Mouse (Mus musculus) splenic B cell, adult 2 months (primary cell): ENCODE data around the gene Cyb561.

Experiments used
- DNase-seq: peaks from one replicate; pipeline ENCODE4 v3.0.0-alpha.2; 2011; ENCODE audit warnings: low read depth, low spot score
- H3K27me3 ChIP-seq: 2 replicates; pipeline ENCODE4 v1.6.1; 2012; ENCODE audit warnings: mild to moderate bottlenecking, low read length, moderate library complexity, mixed read lengths; ENCODE audit not compliant: control insufficient read depth, poor library complexity, insufficient read depth, severe bottlenecking
- H3K36me3 ChIP-seq: 2 replicates; pipeline ENCODE4 v1.6.1; 2012; ENCODE audit warnings: mild to moderate bottlenecking, low read length, moderate library complexity, mixed read lengths; ENCODE audit not compliant: control insufficient read depth, poor library complexity, insufficient read depth, severe bottlenecking

The Cyb561 gene

DNA sequence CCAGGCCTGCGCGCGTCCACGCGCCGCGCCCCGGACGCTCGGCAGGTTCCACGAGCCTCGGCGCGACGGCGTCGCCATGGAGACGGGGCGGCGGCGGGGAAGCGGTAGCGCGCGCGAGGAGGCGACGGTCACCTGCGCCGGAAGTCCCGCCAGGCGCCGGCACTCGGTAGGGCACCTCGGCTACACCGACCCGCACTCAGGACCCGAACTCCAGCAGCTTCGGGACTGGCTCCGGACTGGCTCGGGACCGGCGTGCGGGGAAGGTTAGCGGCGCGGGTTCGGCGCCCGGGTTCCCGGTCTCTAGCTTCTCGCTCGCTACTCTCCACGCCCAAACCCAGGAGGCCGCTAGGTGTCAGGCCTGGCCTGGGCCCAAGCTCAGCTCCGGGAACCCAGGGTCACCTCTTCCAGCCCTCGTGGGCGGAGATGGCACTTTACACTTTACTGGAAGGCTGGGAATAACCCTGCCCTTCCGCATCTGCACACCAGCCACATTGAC, 9.0 kb downstream of the Cyb561 start:
- Histone ChIP-seq H3K36me3 (no peaks in the 10 kb centered on the region), H3K27me3 (no peaks in the 10 kb centered on the region)

DNA sequence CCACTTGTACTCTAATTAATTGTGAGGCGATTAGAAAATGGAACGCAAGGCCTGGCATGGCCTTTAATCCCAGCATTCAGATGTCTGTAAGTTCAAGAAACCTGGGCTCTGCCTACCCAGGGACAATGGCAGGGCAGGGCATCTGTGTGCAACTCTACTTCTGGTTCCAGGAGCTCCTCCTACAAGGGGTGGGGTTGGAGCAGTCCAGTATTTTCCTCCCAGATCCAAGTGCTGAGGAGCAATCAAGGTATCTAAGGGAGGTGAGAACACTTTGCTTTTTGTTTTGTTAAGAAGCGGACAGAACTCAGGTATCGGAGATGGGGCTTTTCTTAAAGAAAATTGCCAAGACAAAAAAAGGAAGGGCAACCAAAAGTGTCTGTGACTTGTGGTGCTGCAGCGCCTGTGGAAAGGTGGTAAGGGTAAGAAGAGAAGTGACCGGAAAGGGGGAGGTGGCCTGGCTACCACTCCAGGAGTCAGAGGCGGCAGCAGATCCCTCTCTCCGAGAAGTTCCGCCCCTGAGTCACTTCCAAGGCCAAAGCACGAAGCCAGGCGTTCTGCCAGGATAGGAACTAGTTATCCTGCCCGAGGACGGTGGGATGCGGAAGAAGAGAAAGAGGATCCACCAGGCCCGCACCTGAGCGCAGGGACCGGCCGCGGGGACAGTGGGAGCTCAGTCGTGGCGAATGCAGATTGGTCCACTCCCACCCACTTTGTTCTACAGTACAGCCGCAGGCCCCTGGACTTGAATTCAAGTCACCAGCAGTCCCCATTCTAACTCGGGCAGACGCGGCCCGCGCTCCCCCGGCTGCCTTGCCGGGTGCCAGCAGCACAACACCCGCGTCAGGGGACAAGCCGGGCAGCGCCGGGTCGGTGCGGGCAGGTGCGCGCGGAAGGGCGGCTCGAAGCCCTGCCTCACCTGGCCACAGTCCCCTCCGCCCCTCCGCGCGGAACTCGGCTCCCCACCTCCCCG, 9.7 kb downstream of the Cyb561 start:
- no peaks in the 10 kb centered on the region for H3K27me3 ChIP-seq
- DNase-seq: no peak
- no peaks in the 10 kb centered on the region for H3K36me3 ChIP-seq

More for the DNA sequence above, 9.0 kb downstream of the Cyb561 start:
- peak; percentile 50 for DNase-seq

DNA sequence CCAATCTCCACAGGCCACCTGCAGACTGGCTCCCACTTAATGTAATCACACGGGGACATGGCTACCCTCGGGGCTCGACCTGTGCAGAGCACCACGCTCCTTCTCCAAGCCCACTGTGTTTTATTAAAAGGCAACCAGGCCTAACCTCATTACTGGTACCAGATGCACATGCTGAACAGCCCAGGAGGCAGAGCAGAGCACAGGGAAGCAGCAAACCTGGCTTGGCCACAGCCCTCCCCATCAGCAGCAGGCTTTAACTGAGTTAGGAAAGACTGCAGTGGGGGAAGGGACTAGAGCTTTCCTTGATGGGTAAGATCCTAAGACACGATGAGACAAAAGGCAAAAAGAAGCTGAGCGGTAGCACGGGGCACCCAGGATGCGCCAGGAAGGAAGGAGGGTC, 11.2 kb downstream of the Cyb561 start:
- Histone ChIP-seq H3K27me3 (no peaks in the 10 kb centered on the region), H3K36me3 (no peaks in the 10 kb centered on the region)
- DNase-seq: no peak

DNA sequence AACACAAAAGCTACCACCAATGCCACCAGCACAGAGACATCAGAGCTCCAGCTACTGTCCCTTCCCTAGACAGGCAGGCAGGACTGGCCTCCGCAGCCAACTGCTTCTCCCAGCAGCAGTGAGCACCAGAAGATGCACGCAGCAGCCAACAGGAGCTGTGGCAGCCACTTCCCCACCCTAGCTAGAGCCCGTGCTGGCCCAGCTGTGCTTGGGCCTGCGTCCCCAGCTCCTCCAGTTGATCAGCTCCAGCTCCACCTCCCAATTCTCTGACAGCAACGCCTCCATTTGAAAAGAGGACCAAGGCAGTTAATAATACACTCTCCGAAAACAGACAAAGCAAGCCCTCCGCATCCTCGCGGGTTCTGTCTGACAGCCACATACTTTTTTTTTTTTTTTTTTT, 14.4 kb downstream of the Cyb561 start:
- Histone ChIP-seq H3K36me3 (no peaks in the 10 kb centered on the region), H3K27me3 (no peaks in the 10 kb centered on the region)
- DNase-seq: no peak

DNA sequence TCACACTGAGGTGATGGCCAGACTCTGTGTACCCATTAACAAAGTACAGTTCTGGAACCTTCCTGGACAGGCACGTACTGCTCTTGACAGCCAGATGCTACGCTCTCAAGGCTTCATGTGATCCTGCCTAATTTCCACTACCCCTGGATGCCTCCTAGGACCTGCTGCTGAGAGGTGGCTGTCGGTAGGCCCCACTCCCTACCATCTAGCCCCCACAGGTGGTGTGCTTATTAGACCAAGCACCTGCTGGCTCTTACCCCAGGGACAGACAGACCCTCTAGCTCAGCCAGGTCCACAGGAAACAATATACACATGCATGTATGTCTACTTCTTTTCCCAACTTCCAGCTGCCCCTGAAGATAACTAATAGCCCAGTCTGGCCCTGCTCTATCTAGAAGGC, 16.2 kb downstream of the Cyb561 start:
- H3K27me3 ChIP-seq: no peaks in the 10 kb centered on the region
- DNase-seq: no peak
- H3K36me3 ChIP-seq: no peaks in the 10 kb centered on the region

DNA sequence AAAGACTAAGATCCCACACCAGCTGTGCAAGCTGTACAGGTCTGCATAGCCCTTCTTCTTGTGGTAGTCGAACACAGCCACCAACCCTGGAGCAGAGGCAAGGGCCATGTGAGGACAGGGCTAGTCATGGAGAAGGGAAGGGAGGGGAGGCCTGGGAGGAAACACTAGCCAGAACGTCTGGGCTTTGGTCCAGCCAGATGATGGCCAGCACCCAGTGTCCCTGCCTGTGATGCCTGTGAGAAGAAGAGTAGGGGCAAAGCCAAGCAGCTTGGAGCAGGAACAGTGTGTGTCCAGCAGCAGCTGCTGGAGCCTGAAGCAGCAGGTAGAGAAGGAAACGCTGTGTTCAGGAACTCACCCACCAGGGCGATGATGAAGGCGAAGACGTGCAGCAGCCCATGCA, 16.9 kb downstream of the Cyb561 start:
- DNase-seq: no peak
- Histone ChIP-seq H3K36me3 (no peaks in the 10 kb centered on the region), H3K27me3 (no peaks in the 10 kb centered on the region)

DNA sequence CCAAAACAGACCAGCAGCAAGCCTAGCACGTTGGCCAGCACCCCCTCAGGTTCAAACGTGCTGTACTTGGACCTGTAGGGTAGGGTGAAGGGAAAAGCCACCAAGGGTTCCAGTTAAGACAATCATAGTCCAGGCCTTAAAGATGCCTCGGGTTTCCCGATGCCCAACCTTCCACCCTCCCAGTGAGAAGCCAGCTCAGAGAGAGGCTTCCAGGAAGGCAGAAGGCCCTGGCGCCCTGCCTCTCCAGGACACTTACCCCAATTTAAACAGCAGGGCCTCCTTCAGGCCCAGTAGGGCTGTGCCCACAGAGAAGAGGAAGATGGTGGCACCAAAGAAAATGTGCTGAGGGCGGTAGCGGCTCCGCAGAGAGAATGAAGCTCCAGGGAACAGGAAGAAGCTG, 17.6 kb downstream of the Cyb561 start:
- DNase-seq: no peak
- no peaks in the 10 kb centered on the region for H3K27me3 ChIP-seq
- H3K36me3 ChIP-seq: no peaks in the 10 kb centered on the region

DNA sequence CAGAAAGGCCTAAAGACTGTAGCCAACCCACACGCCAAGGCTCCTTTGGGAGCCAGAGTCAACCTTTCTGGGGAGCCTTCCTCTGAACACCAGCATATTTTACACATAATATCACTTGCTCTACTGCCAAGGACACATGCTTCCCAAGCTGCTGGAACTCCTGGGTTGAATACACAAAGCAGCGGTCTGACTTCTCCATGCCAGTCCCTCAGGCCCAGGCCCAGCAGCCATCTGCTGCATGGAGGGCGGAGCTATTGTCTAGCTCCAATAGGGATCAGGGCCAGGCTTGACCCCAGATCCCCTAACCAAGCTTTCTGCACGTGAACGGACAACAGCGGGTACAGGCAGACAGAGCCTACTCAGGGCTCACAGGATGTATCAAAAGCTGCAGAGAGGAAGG, 18.3 kb downstream of the Cyb561 start:
- Histone ChIP-seq H3K36me3 (no peaks in the 10 kb centered on the region), H3K27me3 (no peaks in the 10 kb centered on the region)
- DNase-seq: no peak

DNA sequence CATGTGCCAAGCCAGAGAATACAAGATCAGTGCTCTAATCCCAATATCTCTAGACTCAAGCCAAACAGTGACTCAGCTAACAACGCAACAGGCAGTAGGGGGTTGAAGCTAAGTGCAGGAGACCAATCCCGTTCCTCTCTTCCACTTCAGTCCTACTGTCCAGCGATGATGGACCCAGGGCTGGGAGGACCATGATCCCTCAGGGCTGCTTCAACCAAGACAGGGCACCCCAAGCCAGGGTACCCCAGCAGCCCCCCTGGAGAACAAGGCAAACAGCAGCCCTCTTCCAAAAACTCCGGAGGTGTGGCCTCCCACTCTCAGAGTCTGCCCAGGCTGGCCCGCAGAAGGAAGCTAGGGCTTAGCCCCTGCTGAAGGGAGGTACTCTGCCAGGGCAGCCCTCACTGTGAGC, 18.8 kb downstream of the Cyb561 start:
- no peaks in the 10 kb centered on the region for H3K27me3 ChIP-seq
- no peak for DNase-seq
- no peaks in the 10 kb centered on the region for H3K36me3 ChIP-seq

DNA sequence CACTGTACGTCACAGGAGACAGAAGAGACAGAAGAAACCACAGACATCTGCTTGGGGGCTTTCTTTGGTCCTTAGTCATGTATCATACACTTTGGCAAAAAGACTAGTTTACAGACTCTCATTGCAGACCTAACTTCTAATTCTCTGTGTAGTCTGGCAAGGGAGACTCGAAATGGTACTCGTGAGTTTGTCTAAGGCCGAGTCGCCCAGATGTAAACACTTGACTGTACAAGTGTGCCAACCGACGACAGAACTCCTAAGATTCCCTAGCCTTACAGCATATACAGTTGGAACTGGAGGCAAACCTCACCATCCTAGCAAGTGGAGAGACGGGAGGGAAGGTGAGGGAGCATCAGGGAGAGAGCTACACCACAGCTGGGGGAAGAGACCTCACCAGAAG, 19.4 kb downstream of the Cyb561 start:
- H3K36me3 ChIP-seq: no peaks in the 10 kb centered on the region
- H3K27me3 ChIP-seq: no peaks in the 10 kb centered on the region
- no peak for DNase-seq

DNA sequence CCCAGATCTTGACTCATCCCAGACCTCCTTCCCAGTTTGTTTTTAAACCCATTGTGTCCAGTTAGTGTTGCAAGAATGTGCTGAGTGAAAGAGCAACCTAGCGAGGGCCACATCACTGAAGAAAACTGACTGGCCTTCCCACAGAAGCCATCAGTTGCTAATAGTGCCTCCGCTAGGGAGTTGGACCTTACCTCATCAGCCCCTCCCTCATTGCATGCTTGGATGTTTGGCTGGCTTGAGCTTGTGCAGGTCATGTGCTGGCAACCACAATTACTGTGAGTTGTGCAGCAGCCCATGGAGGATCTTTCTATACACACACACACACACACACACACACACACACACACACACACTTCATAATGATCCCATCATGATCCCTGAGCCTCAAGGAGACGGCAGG, 21.8 kb downstream of the Cyb561 start:
- no peaks in the 10 kb centered on the region for H3K36me3 ChIP-seq
- DNase-seq: no peak
- H3K27me3 ChIP-seq: no peaks in the 10 kb centered on the region

DNA sequence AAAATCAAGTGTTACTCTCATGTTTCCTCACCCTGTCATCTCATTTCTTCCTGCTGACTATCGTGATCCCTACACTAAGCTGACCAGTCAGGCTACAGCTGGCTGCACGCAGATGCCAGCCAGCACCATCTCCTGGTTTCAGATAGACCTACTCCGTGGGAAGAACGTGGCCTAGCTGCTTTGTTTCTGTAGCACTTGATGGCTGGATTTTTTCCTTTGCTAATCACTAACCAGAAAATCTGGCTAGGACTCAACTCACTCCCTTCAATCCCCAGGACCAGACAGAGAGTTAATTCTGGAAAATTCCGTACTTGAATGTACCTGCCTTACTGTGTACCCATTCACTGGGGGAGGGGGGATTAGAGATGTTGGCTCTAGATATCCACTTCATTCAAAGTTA, 25.0 kb downstream of the Cyb561 start:
- Histone ChIP-seq H3K36me3 (no peaks in the 10 kb centered on the region), H3K27me3 (no peaks in the 10 kb centered on the region)
- no peak for DNase-seq

DNA sequence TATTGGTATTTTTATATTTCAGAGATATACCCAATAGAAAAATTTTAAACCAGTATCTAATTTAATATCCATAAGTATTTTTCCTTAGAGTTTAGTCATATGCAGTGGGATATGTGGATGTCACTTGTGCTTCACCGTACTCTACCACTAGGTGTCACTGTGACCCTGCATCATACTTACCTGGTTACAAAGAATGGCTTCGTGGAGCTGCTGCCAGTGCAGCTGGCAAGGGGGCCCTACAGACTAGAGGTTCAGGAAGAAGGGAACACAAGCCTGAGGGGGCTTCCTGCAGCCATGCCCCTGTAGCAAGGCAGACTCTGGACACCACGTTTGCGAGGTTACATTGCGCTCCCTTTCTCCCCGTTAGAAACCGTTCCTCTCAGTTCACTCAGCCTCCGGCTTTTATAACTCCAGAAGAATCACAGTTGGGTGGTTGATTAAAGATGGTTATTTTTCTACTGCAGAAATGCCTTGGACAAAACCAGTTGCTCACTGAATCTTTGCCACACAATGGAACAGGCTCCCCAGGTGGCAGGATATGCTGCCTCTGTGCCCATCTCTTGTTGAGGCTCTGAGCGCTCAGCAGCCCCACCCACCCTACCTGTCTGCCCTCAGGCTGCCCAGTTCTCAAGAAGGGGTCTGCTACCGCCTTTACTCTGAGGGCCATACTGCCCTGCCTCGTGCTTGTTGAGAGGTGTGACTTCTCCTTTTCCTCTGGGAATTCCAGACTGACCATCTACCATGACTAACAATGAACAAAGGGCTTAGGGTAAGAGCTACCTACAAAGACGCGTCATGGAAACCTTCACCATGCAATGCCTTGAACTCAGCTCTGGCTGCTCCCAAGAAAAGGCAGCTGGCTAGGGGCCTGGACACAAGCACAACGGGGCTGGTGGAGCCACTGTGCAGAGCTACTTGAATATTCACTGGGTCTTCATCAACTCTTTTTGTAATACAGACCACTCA, 25.8 kb downstream of the Cyb561 start:
- H3K36me3 ChIP-seq: no peaks in the 10 kb centered on the region
- DNase-seq: peak; percentile 84
- H3K27me3 ChIP-seq: no peaks in the 10 kb centered on the region

DNA sequence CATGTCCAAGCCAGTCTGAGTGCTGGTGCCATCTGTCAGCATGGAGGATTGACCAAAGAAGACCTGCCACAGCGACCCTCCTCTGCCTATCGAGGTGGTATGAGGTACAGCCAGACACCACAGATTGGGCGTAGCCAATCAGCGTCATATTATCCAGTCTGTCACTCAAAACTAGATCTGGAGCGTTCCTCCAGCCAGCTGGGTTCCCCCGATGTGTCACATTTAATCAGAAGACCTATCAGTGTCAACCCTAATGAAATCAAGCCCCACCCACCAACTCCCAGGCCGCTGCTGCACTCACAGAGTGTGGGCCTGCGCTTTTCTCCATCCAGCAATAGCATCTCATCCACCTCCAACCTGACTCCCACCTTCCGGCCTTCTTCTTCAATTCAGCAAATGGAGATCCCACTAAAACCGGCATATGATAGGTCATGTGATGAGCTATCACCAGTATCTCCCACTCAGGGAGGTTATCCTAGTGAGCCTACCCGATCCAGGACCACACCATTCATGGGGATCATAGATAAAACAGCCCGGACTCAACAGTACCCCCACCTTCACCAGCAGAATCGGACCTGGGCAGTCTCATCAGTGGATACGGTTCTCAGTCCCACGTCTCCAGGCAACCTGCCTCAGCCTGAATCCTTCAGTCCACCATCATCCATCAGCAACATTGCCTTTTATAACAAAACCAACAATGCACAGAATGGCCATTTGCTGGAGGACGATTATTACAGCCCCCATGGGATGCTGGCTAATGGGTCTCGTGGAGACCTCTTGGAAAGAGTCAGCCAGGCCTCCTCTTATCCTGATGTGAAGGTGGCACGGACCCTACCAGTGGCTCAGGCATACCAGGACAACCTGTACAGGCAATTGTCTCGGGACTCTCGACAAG, 30.1 kb downstream of the Cyb561 start:
- DNase-seq: no peak
- H3K36me3 ChIP-seq: no peaks in the 10 kb centered on the region
- H3K27me3 ChIP-seq: no peaks in the 10 kb centered on the region
